Mouse (Mus musculus) cerebellum, adult 9-10 months (tissue): ENCODE data around the gene Naip1.
"Not testable (repeated sequence)": the region's sequence is repeated elsewhere in the genome, so short reads cannot be mapped to it uniquely, and the experiment has no call there.

Experiments used
- DNase-seq: peaks from one replicate; pipeline ENCODE4 v3.0.0; 2022

The Naip1 gene

GRCm38 (mm10) chr13:100452415-100453127 lies at the start of gene Naip1:
Gene Naip1 (minus strand): TSS chr13:100452869.
- DNase-seq, result not testable (repeated sequence)

- DNase-seq, result not testable (repeated sequence)
Measured at GRCm38 (mm10) chr13:100499625-100500024, 47.0 kb upstream of the Naip1 start.

GRCm38 (mm10) chr13:100495337-100495736 lies 42.7 kb upstream of the Naip1 start:
- no peak for DNase-seq

- not testable (repeated sequence) for DNase-seq
Measured at GRCm38 (mm10) chr13:100494370-100494769, 41.7 kb upstream of the Naip1 start.

GRCm38 (mm10) chr13:100493313-100493712 lies 40.6 kb upstream of the Naip1 start:
- peak; percentile 22 for DNase-seq

GRCm38 (mm10) chr13:100492061-100492787 lies 39.6 kb upstream of the Naip1 start, which contains the start of gene Gtf2h2:
Gene Gtf2h2 (minus strand): TSS chr13:100492579.
- DNase-seq, result peak; percentile 85

- no peak for DNase-seq
Measured at GRCm38 (mm10) chr13:100491623-100492022, 39.0 kb upstream of the Naip1 start.

DNA sequence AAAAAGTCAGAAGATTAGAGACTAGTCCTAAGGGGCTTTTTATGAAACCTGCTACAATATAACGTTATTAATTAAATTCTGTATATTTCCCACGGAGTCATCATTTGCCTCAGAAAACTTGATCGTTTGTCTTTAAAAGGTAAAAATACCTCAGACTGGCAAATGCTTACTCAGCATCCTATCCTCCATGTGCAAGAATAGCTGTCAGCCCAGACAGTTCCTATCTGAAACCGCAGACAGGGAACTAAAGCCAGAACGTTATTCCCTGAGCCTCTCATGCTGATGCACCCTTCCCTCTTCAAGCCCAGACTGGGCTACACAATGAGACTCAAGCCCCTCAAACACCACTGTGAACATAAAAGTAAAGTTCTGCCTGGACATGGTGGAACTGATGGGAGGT lies 37.8 kb upstream of the Naip1 start:
- no peak for DNase-seq

DNA sequence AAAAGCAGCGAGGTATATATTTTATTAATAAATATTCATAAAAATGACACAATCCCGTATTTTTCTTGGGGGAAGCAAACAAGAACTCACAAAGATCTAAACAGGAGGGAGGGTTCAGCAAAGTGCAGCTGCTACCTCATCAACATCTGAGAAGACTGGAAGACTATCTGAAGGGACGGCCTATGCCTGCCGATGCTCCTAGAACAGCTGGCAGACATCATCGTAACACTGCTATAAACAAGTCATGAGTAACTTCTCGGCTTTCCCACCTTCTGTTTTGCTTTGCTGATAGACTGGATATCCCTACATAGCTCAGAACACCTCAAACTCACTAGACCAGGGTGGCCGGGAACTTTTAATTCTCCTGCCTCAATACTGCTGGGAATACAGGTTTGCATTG lies 30.9 kb upstream of the Naip1 start:
- no peak for DNase-seq

- no peak for DNase-seq
Measured at GRCm38 (mm10) chr13:100463527-100464222, 11.0 kb upstream of the Naip1 start.

DNA sequence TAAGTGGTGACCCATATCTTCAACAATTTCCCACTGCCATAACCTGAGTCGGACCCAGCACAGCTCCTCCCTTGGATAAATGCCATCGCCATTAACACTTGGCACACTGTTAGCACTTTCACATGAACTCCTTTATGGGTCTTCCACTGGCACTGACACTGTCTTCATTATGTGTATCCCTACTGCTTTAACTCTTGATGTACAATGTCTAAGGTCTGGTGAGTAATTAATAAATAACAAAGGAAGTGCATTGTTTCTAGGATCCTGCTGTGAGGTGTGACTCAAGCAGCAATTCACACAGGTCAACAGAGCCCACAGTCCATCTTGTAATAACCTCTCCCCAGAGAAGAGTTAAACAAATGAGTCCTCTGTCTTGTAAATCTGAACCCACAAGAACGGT lies 8.7 kb upstream of the Naip1 start:
- no peak for DNase-seq

DNA sequence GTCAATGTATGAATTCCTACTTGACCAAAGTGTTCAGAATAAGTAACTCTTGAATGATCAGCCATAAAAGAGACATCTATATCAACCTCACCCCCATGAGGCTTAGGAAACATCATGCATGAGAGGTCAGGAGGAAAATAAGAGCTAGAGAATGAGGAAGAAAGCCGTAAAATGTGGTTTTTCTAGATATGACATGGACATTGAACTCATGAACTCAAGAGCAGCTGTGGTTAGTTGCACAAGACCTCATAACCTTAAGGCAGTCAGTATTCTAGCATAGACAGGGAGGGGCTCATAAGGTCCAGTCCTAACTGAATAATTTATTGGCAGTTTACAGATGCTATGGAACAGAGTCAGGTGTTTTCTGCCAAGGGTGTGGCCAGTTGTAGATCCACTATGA lies 3.2 kb downstream of the Naip1 start:
- DNase-seq, result no peak

GRCm38 (mm10) chr13:100440116-100440515 lies 12.6 kb downstream of the Naip1 start:
- DNase-seq, result no peak

GRCm38 (mm10) chr13:100438701-100439100 lies 14.0 kb downstream of the Naip1 start:
- DNase-seq, result no peak

DNA sequence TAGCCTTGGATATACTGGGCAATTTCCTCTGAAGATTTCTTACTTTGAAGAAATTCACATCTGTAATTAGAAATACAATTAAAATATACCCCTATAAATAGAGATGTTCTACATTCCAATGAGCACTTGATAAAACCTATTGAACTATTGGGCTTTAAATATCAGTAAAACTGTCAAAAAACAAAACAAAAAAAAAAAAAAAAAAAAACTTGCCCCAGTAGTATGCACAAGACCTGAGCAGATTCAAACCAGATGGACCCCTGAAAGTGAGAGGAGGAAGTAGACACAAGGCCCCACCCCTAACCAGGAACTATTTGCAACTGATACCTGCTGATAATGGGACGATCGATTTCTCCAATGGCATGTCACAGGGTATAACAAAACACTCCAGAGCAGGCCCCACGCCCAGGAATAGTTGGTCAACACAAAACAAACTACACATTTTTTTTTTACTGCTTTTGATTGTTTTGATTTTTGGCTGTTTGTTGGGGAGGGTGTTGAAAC lies 15.3 kb downstream of the Naip1 start:
- no peak for DNase-seq

- DNase-seq, result not testable (repeated sequence)
Measured at GRCm38 (mm10) chr13:100436556-100437163, 16.0 kb downstream of the Naip1 start.

DNA sequence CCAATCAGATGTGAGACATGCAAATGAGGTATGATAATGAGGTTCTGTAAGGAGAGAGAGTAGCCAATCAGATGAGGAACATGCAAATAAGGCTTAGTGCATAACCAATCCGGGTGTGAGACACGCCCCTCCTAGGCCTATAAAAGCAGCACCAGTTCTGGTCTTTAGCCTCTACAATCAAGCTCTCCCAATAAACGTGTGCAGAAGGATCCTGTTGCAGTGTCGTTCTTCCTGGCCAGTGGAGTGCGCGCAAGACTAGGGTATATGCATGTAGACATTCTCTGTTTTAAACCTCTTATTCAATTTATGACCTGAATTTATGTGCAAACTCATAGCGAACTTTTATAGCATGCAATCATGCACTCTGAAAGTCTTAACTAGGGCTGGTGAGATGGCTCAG lies 32.7 kb downstream of the Naip1 start:
- not testable (repeated sequence) for DNase-seq

DNA sequence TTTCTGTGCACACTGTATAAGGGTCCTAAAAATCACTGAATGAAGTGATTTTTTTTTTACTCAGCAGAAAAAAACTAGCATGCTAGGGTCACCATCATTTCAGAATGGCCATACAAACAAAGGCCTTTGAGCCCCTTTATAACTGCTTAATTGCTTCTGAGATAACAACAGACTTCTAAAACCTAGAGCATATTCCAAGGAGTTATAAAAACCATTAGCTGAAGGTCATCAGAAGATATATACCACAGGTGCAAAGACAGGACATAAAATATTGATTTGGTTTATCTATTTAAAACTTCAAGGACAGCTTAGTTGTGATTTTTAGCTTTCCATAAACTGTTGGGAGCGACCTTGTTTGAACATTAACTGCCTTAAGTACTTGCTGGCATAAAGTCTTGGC lies 38.2 kb downstream of the Naip1 start:
- no peak for DNase-seq

DNA sequence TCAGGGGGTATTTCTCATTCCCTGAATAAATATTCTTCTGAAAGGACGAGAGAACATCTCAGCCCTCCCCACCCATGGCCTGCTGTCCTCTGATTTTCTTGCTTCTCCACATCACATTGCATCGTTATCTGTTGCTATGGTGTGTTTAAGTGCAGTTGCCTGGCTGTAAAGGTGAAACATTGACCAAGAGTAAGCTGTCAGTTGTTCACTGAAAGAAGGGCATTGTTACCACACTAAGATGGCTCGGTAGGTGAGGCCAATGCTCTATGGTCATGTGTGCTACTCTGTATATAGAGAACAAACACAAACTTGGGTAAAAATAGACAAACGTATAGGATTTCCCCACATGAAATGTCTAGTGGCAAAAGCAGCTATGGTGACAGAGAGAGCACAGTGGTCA lies 42.8 kb downstream of the Naip1 start:
- no peak for DNase-seq

- no peak for DNase-seq
Measured at GRCm38 (mm10) chr13:100409181-100409580, 43.5 kb downstream of the Naip1 start.

DNA sequence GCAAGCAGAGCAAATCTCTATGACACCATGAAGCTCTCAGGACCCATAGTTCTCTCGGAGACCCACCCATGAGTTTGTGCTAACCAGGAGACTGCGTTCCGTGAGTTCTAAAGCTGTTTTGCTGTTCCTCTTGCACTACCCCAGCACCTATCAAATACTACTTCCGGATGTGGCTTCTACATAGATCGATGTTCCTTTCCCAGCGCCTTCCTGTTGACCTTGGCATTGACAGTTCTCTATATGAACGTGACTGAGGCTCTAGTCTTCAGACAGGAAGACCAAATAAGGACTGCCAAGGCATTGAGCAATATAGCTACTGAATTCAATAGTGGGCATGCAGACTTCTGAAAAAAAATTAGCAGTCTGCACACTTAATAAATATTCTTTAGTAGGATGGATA lies 44.4 kb downstream of the Naip1 start:
- DNase-seq, result no peak

DNA sequence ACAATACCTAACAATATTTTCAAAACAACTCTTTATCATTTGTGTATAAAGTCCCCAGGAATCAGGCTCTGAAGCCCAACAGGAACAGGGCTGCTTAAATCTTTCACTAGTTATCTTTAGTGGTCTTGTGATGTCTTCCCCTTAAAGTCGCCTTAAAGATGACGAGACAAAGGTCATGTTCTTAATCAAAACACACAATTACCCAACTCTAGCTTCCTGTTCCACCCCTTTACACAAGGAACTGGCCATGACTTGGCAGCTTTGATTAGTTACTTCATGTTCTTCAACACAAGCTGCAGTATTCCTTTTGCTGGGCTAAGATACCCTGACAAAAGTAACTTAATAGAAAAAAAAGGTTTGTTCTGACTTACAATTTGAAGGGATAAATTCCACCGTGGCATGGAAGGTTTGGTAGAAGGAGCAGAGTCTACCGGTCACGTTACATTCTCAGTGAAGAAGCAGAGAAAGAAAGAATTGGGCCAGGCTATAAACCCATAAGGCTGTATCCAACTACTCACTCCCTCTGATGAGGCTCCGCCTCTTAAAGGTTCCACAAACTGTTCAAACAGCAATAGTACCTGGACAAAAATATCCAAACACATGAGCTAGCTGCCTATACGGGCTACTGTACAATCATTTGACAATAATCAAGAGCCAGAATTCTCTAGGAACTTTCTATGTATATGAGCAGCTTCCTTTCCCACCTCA lies 49.6 kb downstream of the Naip1 start:
- not testable (repeated sequence) for DNase-seq
